Mouse (Mus musculus): ENCODE results near the gene Ykt6.

The Ykt6 gene

GRCm38 (mm10) chr11:5974053-5974452 lies 18.6 kb downstream of the Ykt6 start:
- no peak for TF ChIP-seq GATA4 (IDR thresholded peaks at IDR 0.05; ENCODE audit: insufficient replicate concordance, low read length)

GRCm38 (mm10) chr11:5975068-5975467 lies 19.6 kb downstream of the Ykt6 start:
- no peak for TF ChIP-seq GATA4 (IDR thresholded peaks at IDR 0.05; ENCODE audit: insufficient replicate concordance, low read length)

- TF ChIP-seq GATA4 (IDR thresholded peaks at IDR 0.05; ENCODE audit: insufficient replicate concordance, low read length) = no peak
Observed at GRCm38 (mm10) chr11:5976106-5976505, 20.6 kb downstream of the Ykt6 start.

- TF ChIP-seq GATA4 (IDR thresholded peaks at IDR 0.05; ENCODE audit: insufficient replicate concordance, low read length) = no peak
Observed at GRCm38 (mm10) chr11:5979088-5979487, 23.6 kb downstream of the Ykt6 start.

- TF ChIP-seq GATA4 (IDR thresholded peaks at IDR 0.05; ENCODE audit: insufficient replicate concordance, low read length) = no peak
Observed at GRCm38 (mm10) chr11:5980108-5980507, 24.6 kb downstream of the Ykt6 start.

GRCm38 (mm10) chr11:5980561-5980960 lies 25.1 kb downstream of the Ykt6 start:
- no peak for TF ChIP-seq GATA4 (IDR thresholded peaks at IDR 0.05; ENCODE audit: insufficient replicate concordance, low read length)

GRCm38 (mm10) chr11:5981323-5981722 lies 25.8 kb downstream of the Ykt6 start:
- TF ChIP-seq GATA4 (IDR thresholded peaks at IDR 0.05; ENCODE audit: insufficient replicate concordance, low read length) = no peak

- TF ChIP-seq GATA4 (IDR thresholded peaks at IDR 0.05; ENCODE audit: insufficient replicate concordance, low read length) = no peak
Observed at GRCm38 (mm10) chr11:5983629-5984028, 28.1 kb downstream of the Ykt6 start.

- no peak for TF ChIP-seq GATA4 (IDR thresholded peaks at IDR 0.05; ENCODE audit: insufficient replicate concordance, low read length)
Observed at GRCm38 (mm10) chr11:5988126-5988525, 32.6 kb downstream of the Ykt6 start.

- TF ChIP-seq GATA4 (IDR thresholded peaks at IDR 0.05; ENCODE audit: insufficient replicate concordance, low read length) = no peak
Observed at GRCm38 (mm10) chr11:5989954-5990593, 34.6 kb downstream of the Ykt6 start.

GRCm38 (mm10) chr11:5990910-5991309 lies 35.4 kb downstream of the Ykt6 start:
- no peak for TF ChIP-seq GATA4 (IDR thresholded peaks at IDR 0.05; ENCODE audit: insufficient replicate concordance, low read length)

GRCm38 (mm10) chr11:5994212-5994611 lies 38.7 kb downstream of the Ykt6 start:
- TF ChIP-seq GATA4 (IDR thresholded peaks at IDR 0.05; ENCODE audit: insufficient replicate concordance, low read length) = no peak

GRCm38 (mm10) chr11:5994880-5995279 lies 39.4 kb downstream of the Ykt6 start:
- TF ChIP-seq GATA4 (IDR thresholded peaks at IDR 0.05; ENCODE audit: insufficient replicate concordance, low read length) = no peak

- TF ChIP-seq GATA4 (IDR thresholded peaks at IDR 0.05; ENCODE audit: insufficient replicate concordance, low read length) = no peak; the same call in 1 of the 2 replicates
Observed at GRCm38 (mm10) chr11:5995989-5996388, 40.5 kb downstream of the Ykt6 start.

- TF ChIP-seq GATA4 (IDR thresholded peaks at IDR 0.05; ENCODE audit: insufficient replicate concordance, low read length) = no peak
Observed at GRCm38 (mm10) chr11:5998472-5998871, 43.0 kb downstream of the Ykt6 start.

- no peak for TF ChIP-seq GATA4 (IDR thresholded peaks at IDR 0.05; ENCODE audit: insufficient replicate concordance, low read length)
Observed at GRCm38 (mm10) chr11:5999832-6000771, 44.6 kb downstream of the Ykt6 start.
